Mouse (Mus musculus) embryonic fibroblast, embryonic 13.5 days (primary cell): ENCODE measurements around the gene Edem1.

Experiments used
- CTCF ChIP-seq: IDR thresholded peaks from 2 replicates; pipeline ENCODE4 v1.5.1; 2011; ENCODE audit warnings: mild to moderate bottlenecking, control low read depth, low read length, moderate library complexity, borderline replicate concordance; ENCODE audit not compliant: insufficient read depth
- POLR2A ChIP-seq: IDR thresholded peaks from 2 replicates; pipeline ENCODE4 v1.6.1; 2011; ENCODE audit warnings: low read depth, mild to moderate bottlenecking, control low read depth, low read length, moderate library complexity

DNA sequence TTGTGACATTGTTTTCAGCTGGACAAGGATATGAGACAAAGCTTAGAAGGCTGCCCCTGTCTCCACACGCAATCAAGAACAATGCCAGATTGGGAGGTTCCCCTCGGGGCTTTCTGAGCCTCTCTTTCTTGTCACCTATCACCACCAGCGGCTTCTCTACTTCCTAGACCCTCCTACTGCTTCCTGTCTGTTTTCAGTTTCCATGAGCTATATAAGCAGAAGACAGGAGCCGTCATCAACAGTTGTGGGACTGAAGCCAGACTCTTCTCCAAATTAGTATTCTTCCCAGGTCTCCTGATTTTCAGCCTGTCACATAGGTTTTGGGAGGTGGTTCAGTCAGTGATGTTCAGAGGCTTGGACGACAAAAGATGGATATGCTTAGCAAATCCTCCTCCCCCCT lies 47.6 kb downstream of the Edem1 start:
- TF ChIP-seq CTCF (no peak), POLR2A (no peak)
